Mouse (Mus musculus) limb, embryonic 14.5 days (tissue): ENCODE measurements around the gene Trak2. TPM values are rescaled to one million over a fixed set of nuclear protein-coding genes. Genes with fewer than 3 reads are reported as not detected.

ENCODE experiments used
- ATAC-seq: fragments of 200-750 bp; cut with Nextera tagmentation; 2 replicates; pipeline ENCODE4 v1.8.0; 2017; ENCODE audit warnings: low read depth, moderate number of reproducible peaks, moderate TSS enrichment; ENCODE audit not compliant: low FRiP score
- DNase-seq: peaks from one replicate; pipeline ENCODE4 v3.0.0-alpha.2; 2015; ENCODE audit warnings: low spot score
- H3K27ac ChIP-seq: fragments of 300-500 bp; sonication (generic); replicated peaks from 2 replicates; pipeline ENCODE4 v1.5.1; 2014; ENCODE audit warnings: low read depth, mild to moderate bottlenecking, low read length, moderate library complexity, mixed read lengths
- H3K27me3 ChIP-seq: fragments of 300-500 bp; sonication (generic); 2 replicates; pipeline ENCODE4 v1.6.1; 2014; ENCODE audit warnings: low read length, mixed read lengths; ENCODE audit not compliant: control insufficient read depth, insufficient read depth
- H3K36me3 ChIP-seq: fragments of 300-500 bp; sonication (generic); 2 replicates; pipeline ENCODE4 v1.6.1; 2014; ENCODE audit warnings: mild to moderate bottlenecking, low read length, moderate library complexity, mixed read lengths; ENCODE audit not compliant: control insufficient read depth, insufficient read depth
- H3K4me1 ChIP-seq: fragments of 300-500 bp; sonication (generic); 2 replicates; pipeline ENCODE4 v1.6.1; 2014; ENCODE audit warnings: antibody characterized with exemption, low read length, mixed read lengths; ENCODE audit not compliant: control insufficient read depth, insufficient read depth
- H3K4me2 ChIP-seq: fragments of 300-500 bp; sonication (generic); replicated peaks from 2 replicates; pipeline ENCODE4 v1.6.1; 2014; ENCODE audit warnings: low read depth, mild to moderate bottlenecking, low read length, moderate library complexity; ENCODE audit not compliant: severe bottlenecking
- H3K4me3 ChIP-seq: fragments of 300-500 bp; sonication (generic); replicated peaks from 2 replicates; pipeline ENCODE4 v1.5.1; 2014; ENCODE audit warnings: low read length
- H3K9ac ChIP-seq: fragments of 300-500 bp; sonication (generic); 2 replicates; pipeline ENCODE4 v1.6.1; 2014; ENCODE audit warnings: mild to moderate bottlenecking, low read depth, low read length, moderate library complexity; ENCODE audit not compliant: severe bottlenecking
- H3K9me3 ChIP-seq: fragments of 300-500 bp; sonication (generic); 2 replicates; pipeline ENCODE4 v1.6.1; 2016; ENCODE audit warnings: low read length; ENCODE audit not compliant: control insufficient read depth
- POLR2A ChIP-seq: fragments of 200-500 bp; IDR thresholded peaks from 2 replicates; pipeline ENCODE4 v1.8.0; 2012; ENCODE audit warnings: inconsistent platforms, mild to moderate bottlenecking, moderate library complexity, borderline replicate concordance; ENCODE audit not compliant: insufficient read depth, insufficient read length; ENCODE audit errors: extremely low read depth
- WGBS: fragments of 180-500 bp; shearing (Covaris S2); extraction: QIAGEN DNeasy Blood & Tissue Kit; methylation state at CpG from one replicate; pipeline ENCODE4 v1.1.7; 2014; 5-methylcytosine and 5-hydroxymethylcytosine counted together
- polyA plus RNA-seq, 2 experiments: library from polyadenylated mRNA; depleted of rRNA in 1 of 2; stranded (reverse) in 1 of 2; unstranded in 1 of 2; fragments of >200 nt; fragmentation: Nextera tagmentation in 1 of 2; extraction: Ambion mirVana in 1 of 2; gene quantifications; 2 replicates each; pipeline versions ENCODE4 v1.2.1 to v1.2.3; 2012 to 2014

The Trak2 gene
- polyA plus RNA-seq, 2 experiments: 11.9 to 15.8 TPM

DNA sequence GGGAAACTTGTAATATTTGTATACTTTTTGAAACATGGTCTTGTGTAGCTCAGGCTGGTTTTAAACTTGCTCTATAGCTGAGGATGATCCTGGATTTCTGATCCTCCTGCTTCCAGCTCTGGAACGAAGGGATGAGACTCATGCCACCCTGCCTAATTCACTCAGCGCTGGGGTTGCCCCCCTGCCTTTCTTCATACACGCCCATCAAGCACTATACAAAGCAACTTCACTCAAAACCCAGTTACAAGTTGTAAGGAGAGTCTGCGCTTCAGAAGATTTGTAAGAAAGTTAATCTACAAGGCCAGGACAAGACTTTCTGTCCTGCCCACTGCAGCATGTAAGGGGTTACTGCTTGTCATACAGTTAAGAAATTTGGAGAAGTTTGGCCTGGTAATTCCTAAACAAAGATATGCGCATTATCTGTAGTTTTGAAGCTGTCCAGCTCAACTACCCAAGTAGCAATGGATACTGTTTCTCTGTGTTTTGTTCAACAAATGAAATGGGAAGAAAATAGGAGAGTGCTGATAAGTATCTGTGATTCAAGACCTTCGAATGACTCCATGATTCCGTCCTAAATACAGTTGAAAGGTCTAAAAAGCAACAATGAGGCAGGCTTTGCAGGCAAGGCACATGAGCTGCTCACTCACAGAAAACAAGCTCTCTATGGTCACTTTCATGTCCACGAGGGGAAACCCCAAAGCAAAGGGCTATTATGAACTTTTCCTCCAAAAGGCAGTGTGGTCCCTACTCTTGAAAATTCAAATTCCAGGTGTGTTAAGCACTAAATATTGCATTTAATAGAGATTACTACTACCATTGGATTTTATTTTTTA, 18.4 kb downstream of the Trak2 start:
- no peaks in the 10 kb centered on the region for H3K36me3 ChIP-seq
- H3K27me3 ChIP-seq: no peaks in the 10 kb centered on the region
- H3K27ac ChIP-seq: no peak overlapping the region
- ATAC-seq (no peak), DNase-seq (no peak)
- H3K9ac ChIP-seq: no peak overlapping the region
- WGBS: 82% methylated on average over 8 of the region's 8 CpGs
- peaks cover 27% of the 10 kb centered on the region for H3K4me1 ChIP-seq
- no peak for TF ChIP-seq POLR2A
- no peaks in the 10 kb centered on the region for H3K9me3 ChIP-seq
- no peak overlapping the region for H3K4me2 ChIP-seq
- H3K4me3 ChIP-seq: no peak overlapping the region

GRCm38 (mm10) chr1:58953686-58954434, 19.4 kb downstream of the Trak2 start:
- Histone ChIP-seq H3K9me3 (no peaks in the 10 kb centered on the region), H3K36me3 (no peaks in the 10 kb centered on the region), H3K9ac (no peak overlapping the region), H3K27me3 (no peaks in the 10 kb centered on the region), H3K4me1 (peaks cover 27% of the 10 kb centered on the region), H3K27ac (no peak overlapping the region), H3K4me2 (no peak overlapping the region), H3K4me3 (no peak overlapping the region)
- no peak for ATAC-seq
- TF ChIP-seq POLR2A: no peak
- no peak for DNase-seq
- WGBS: 88% methylated on average over 9 of the region's 9 CpGs

DNA sequence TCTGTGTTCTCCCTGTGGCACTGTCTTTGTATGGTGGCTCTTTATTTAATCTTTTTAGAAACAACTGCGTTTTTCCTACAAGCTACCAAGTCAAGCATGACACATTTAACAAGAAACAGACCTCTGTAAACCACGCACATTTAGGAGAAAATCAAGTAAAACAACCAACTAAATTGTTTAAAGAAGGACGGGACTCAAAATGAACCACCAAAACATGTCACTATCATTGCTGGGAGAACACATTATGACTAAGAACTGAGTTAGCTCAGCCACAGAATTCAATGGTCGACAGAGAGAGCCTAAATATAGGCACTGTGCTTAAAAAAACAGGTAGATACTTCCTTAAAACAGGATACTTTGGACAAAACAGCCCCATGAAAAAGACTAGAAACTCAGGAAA, 20.2 kb downstream of the Trak2 start:
- no peak overlapping the region for H3K4me3 ChIP-seq
- no peak overlapping the region for H3K9ac ChIP-seq
- no peaks in the 10 kb centered on the region for H3K36me3 ChIP-seq
- ATAC-seq: no peak
- H3K27me3 ChIP-seq: no peaks in the 10 kb centered on the region
- H3K4me2 ChIP-seq: no peak overlapping the region
- no peak overlapping the region for H3K27ac ChIP-seq
- no peak for TF ChIP-seq POLR2A
- peaks cover 25% of the 10 kb centered on the region for H3K4me1 ChIP-seq
- 23% methylated on average over 4 of the region's 4 CpGs for WGBS
- DNase-seq: no peak
- H3K9me3 ChIP-seq: no peaks in the 10 kb centered on the region

- ATAC-seq (peak; percentile 65; the same call in 1 of the 2 replicates), DNase-seq (peak; percentile 13)
- no peak for TF ChIP-seq POLR2A
- Histone ChIP-seq H3K9ac (no peak overlapping the region), H3K4me1 (peaks cover 24% of the 10 kb centered on the region), H3K4me3 (no peak overlapping the region), H3K4me2 (no peak overlapping the region), H3K27me3 (no peaks in the 10 kb centered on the region), H3K36me3 (no peaks in the 10 kb centered on the region), H3K27ac (no peak overlapping the region), H3K9me3 (no peaks in the 10 kb centered on the region)
- 75% methylated on average over 5 of the region's 5 CpGs for WGBS
Measured at GRCm38 (mm10) chr1:58952526-58952925, 20.7 kb downstream of the Trak2 start.

DNA sequence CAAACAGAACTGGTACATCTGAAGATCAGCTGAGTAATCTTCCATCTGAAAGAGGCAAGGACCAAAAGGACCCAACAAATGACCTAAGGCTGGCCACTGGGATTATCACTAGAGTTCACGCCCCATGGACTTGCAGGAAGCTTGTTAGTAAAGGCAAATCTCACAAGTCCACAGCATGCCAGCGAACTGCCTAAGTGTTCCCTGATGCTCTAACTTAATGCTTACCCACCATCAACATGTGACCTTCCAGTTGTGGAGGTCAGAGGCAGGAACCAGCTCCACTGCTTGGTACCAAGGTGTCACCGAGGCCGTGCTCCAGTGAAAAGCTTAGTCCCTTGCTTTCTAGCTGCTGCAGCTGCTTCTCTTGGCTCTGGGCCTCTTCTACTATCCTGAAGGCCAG, 21.4 kb downstream of the Trak2 start:
- Histone ChIP-seq H3K27ac (no peak overlapping the region), H3K4me2 (no peak overlapping the region), H3K4me1 (peaks cover 18% of the 10 kb centered on the region), H3K27me3 (no peaks in the 10 kb centered on the region), H3K4me3 (no peak overlapping the region), H3K9ac (no peak overlapping the region), H3K9me3 (no peaks in the 10 kb centered on the region), H3K36me3 (no peaks in the 10 kb centered on the region)
- no peak for DNase-seq
- 53% methylated on average over 4 of the region's 4 CpGs for WGBS
- no peak for ATAC-seq
- TF ChIP-seq POLR2A: no peak
